Mouse (Mus musculus): Measurements from ENCODE around the gene Gvin1.
A peak's percentile ranks its signal among the peaks of the same experiment; 100 is the strongest.
"Not testable (repeated sequence)": the region's sequence is repeated elsewhere in the genome, so short reads cannot be mapped to it uniquely, and the experiment has no call there.

Gvin1 gene

GRCm38 (mm10) chr7:106215177-106215576, at the start of gene Gvin1:
TSS of gene Gvin1 (minus strand) at chr7:106215326.
- peak; percentile 50 for DNase-seq (ENCODE audit: low spot score)

DNA sequence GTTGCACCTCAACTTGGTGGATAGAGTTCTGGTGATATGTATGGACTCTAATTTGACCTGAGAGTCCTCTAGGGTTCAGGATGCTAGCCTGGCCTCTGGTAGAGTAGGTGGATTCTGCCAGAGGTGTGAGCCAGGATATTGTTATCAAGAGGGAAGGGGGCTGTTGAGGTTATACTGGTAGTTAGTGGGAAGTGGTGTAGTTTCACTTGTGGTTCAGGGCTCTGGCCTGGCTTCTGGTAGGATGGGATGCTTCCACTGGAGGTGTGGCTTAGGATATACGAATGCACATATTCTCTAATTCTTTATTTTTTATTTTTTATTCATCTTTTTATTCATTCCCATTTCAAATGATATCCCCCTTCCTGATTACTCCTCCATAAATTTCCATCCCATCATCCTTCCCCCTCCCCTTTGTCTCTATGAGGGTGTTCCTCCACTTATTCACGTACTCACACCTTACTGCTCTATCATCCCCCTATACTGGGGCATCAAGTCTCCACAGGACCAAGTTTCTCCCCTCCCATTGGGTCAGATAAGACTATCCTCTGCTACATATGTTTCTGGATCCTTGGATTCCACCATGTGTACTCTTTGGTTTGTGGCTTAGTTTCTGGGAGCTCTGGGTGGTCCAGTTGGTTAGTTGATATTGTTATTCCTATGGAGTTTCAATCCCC, 36.9 kb upstream of the Gvin1 start:
- DNase-seq (ENCODE audit: low spot score): no peak

GRCm38 (mm10) chr7:106248922-106249321, 33.8 kb upstream of the Gvin1 start:
- no peak for DNase-seq (ENCODE audit: low spot score)

- DNase-seq (ENCODE audit: low spot score): no peak
Observed at GRCm38 (mm10) chr7:106248245-106248644, 33.1 kb upstream of the Gvin1 start.

DNA sequence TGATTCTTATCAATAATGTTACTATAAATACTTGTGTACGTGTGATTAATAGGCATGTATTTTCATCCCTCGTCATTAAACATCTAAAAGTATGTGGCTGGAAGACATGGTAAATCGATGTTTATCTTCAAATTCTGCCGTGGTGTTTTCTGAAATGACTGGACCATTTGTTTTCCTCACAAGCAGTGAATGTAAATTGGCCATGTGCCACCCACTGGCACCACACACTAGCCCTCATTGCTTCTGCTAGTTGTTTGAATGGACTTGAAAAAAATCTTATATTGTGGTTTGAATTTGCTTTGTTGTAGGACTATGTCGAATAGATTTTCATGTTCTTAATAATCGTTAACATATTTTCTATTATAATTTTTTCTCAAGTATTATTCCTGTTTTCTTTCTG, 30.5 kb upstream of the Gvin1 start:
- no peak for DNase-seq (ENCODE audit: low spot score)

GRCm38 (mm10) chr7:106240484-106241275, 25.6 kb upstream of the Gvin1 start:
- not testable (repeated sequence) for DNase-seq (ENCODE audit: low spot score)

DNA sequence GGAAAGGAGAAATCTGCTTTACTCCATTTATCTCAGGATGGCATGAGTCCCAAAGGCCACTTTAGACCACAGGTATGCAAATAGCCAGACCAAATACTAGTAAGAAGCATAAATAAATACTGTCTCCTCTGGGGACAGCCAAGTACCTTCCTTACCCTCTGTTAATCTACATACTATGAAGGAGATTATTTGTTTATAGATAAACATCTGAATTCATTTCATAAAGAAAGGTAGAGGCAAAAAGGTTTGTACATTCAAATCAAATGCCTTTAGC, 22.0 kb upstream of the Gvin1 start:
- no peak for DNase-seq (ENCODE audit: low spot score)

- peak; percentile 61 for DNase-seq (ENCODE audit: low spot score)
Observed at GRCm38 (mm10) chr7:106236327-106237191, 21.4 kb upstream of the Gvin1 start.

DNA sequence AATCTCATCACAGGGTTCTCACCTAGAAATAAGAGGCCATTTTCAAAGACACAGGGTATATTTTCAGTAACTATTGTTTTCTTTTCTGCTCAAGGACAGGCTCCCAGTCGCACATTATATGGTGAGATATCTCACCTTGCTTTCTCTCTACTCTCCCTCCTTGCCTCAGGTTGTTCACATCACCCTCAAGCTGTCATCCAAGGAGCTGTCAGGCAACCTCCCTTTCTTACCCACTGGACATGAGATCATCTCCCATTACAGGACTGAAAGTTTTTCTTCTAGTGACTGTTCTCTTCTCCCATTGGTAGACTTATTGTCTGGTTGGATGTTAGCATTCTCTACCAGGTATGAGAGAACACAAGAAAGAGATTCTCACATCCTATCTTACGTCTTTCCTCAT, 20.5 kb upstream of the Gvin1 start:
- no peak for DNase-seq (ENCODE audit: low spot score)

DNA sequence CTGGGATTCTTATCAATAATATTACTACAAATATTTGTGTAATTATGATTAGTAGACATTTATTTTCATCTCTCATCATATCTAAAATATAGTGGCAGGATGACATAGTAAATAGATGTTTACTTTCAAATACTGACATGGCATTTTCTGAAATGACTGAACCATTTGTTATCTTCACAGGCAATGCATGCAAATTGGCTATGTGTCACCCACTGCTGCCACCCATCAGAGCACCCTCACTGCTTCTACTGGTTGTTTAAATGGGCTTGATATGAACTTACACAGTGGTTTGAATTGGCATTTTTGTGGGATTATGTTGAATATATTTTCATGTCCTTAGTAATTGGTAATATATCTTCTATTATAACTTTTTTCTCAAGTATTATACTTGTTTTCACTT, 784 bp upstream of the Gvin1 start:
- not testable (repeated sequence) for DNase-seq (ENCODE audit: low spot score)

DNA sequence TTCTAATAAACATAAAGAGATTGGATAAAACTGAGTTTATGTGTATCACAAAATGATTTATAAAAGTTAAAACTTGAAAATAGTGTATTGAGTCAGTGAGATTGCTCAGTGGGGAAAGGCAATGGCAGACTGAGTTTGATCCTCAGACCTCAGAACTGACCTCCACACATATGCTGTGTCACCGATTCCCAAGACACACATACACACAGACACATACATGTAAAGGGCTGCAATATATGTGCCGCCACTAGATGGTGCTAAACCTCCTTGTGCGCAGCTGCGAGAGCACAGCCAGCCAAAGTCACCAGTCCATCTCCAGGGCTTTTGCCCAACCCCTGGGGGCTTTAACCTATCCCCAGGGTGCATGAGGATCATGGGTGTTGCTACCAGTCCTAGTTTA, 1.4 kb downstream of the Gvin1 start:
- not testable (repeated sequence) for DNase-seq (ENCODE audit: low spot score)

- not testable (repeated sequence) for DNase-seq (ENCODE audit: low spot score)
Observed at GRCm38 (mm10) chr7:106206630-106207029, 8.5 kb downstream of the Gvin1 start.

DNA sequence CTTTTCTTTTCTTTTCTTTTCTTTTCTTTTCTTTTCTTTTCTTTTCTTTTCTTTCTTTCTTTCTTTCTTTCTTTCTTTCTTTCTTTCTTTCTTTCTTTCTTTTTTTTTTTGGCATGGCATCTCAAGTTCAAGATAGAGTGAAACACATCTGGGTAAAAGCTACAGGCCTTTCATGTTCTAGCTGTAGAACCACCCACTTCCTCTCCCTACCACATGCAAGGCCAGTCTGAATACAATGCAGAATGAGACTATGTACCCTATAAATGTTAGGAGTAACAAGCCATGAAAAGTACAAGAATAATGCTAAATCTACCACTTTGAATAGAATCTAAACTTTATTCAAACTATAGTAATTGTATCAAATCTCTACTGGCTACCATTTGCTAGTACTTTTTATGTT, 38.1 kb downstream of the Gvin1 start:
- DNase-seq (ENCODE audit: low spot score): not testable (repeated sequence)

GRCm38 (mm10) chr7:106145013-106145754, 69.9 kb downstream of the Gvin1 start:
- not testable (repeated sequence) for DNase-seq (ENCODE audit: low spot score)

DNA sequence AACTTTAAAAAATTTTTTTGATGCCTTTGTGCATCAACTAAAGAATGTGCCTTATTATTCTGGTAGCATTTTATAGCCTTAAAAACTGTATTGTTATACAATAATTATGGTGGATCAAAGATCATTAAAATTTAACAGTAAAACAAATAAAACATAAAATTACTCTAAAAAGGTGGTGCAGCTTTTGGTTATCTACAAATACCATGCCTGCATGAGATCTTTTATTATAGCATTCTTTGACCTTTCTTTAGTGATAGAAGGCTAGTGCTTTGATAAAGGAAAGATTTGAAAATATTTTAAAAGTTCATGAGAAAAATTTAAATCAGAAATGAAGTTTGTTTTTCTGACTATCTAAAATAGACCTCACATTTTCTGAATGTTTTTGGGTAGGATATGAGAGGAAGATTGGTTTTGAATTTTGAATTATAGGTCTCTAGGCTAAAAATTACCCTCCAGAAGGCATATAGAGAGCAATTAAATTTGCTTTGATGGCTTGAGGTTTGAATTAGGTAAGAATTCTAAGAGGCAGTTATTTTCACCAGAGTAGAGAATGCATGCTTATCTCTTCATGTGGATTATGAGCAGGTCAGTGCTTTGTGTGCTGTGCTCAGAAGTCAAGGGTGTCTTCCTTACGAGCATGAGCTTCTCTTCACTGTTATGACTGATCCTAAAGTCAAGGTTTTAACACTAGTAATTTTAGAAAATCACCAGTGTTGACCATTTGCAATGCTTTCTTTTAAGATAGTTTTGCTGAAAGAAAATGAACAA, 73.8 kb downstream of the Gvin1 start:
- not testable (repeated sequence) for DNase-seq (ENCODE audit: low spot score)

- not testable (repeated sequence) for DNase-seq (ENCODE audit: low spot score)
Observed at GRCm38 (mm10) chr7:106117090-106117948, 97.8 kb downstream of the Gvin1 start.
